Mouse (Mus musculus) limb, embryonic 10.5 days (tissue): Measurements from ENCODE around the gene Tpi1. TPM values are rescaled to one million over a fixed set of nuclear protein-coding genes. Genes with fewer than 3 reads are reported as not detected.
"Not testable (repeated sequence)": the region's sequence is repeated elsewhere in the genome, so short reads cannot be mapped to it uniquely, and the experiment has no call there.

ENCODE experiments used
- DNase-seq: peaks from one replicate; pipeline ENCODE4 v3.0.0-alpha.2; 2017; ENCODE audit warnings: low spot score
- H3K27ac ChIP-seq: fragments of 300-500 bp; sonication (generic); 2 replicates; pipeline ENCODE4 v1.5.1; 2016; ENCODE audit warnings: mild to moderate bottlenecking
- H3K27me3 ChIP-seq: fragments of 300-500 bp; sonication (generic); 2 replicates; pipeline ENCODE4 v1.6.1; 2016; ENCODE audit warnings: low read depth, mild to moderate bottlenecking; ENCODE audit not compliant: poor library complexity, severe bottlenecking
- H3K36me3 ChIP-seq: fragments of 300-500 bp; sonication (generic); 2 replicates; pipeline ENCODE4 v1.6.1; 2016; ENCODE audit warnings: mild to moderate bottlenecking, moderate library complexity
- H3K4me1 ChIP-seq: fragments of 300-500 bp; sonication (generic); 2 replicates; pipeline ENCODE4 v1.6.1; 2016
- H3K4me3 ChIP-seq: fragments of 300-500 bp; sonication (generic); 2 replicates; pipeline ENCODE4 v1.5.1; 2016; ENCODE audit warnings: mild to moderate bottlenecking, moderate library complexity
- H3K9me3 ChIP-seq: fragments of 300-500 bp; sonication (generic); replicated peaks from 2 replicates; pipeline ENCODE4 v1.6.1; 2016; ENCODE audit warnings: mild to moderate bottlenecking
- WGBS: fragments of 180-500 bp; shearing (Covaris S2); methylation state at CpG from one replicate; pipeline ENCODE4 v1.1.7; 2016; 5-methylcytosine and 5-hydroxymethylcytosine counted together
- polyA plus RNA-seq: library from polyadenylated mRNA; unstranded; fragments of >200 nt; fragmentation: Nextera tagmentation; extraction: Ambion mirVana; gene quantifications from 2 replicates; pipeline ENCODE4 v1.2.1, GENCODE M21; 2016

The Tpi1 gene
- polyA plus RNA-seq, 1 experiment from 2014 or later: 831 TPM

DNA sequence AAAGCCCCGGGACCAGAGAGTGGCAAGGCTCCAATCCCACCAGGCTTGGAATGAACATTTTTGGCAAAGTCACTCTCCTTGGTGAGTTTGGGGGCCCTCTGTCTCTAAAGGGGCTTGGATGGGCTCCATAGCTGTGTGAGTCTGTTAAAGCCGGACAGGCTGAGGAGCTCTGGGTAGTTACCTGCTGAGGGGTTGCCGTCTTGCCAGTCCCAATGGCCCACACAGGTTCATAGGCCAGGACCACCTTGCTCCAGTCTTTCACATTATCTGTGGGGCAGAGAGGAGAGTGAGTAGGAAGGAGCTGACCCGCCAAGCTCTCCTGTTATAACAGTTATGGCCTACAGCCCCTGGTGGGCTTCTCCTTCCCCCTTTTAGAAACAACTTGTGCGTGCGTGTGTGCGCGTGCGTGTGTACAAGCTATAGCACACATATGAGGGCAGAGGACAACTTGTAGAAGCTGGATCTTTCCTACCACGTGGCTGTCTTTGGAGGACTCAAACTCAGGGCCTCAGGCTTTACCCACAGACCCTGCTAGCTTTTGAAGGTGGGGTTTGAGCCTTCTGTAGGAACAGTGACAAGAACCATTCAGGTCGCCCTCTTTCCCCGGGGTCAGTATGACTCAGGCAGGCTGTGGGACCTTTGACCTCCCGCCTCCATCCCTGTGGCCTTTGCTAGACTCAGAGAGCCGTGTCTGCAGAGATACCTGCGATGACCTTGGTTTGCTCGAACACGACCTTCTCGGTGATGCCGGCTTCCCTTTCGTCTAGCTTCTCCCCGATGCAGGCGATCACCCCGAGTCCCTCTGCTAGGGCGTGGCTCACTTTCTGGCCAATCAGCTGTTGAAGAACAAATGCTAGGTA lies 2.2 kb downstream of the Tpi1 start:
- Histone ChIP-seq H3K27me3 (no peaks in the 10 kb centered on the region), H3K4me1 (peaks cover 56% of the 10 kb centered on the region), H3K27ac (peak overlapping the region; percentile 95; the same call in 1 of the 2 replicates), H3K36me3 (peaks cover 55% of the 10 kb centered on the region), H3K4me3 (peak overlapping the region; percentile 69), H3K9me3 (no peaks in the 10 kb centered on the region)
- 86% methylated on average over 24 of the region's 24 CpGs for WGBS
- no peak for DNase-seq

DNA sequence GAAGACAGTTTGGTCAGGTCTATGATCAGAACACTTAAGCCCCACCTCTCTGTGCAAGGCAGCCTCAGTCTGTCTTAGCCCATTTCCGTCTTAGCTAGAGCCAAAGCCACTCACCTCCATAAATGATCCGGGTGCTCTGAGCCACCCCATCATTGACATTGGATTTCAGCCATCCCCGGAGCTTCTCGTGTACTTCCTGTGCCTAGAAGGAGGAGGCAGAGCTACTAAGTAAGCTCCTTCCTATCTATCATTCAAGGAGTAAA lies 2.8 kb downstream of the Tpi1 start:
- Histone ChIP-seq H3K9me3 (no peaks in the 10 kb centered on the region), H3K4me3 (no peak overlapping the region), H3K4me1 (peaks cover 60% of the 10 kb centered on the region), H3K36me3 (peaks cover 49% of the 10 kb centered on the region), H3K27me3 (no peaks in the 10 kb centered on the region), H3K27ac (no peak overlapping the region)
- no peak for DNase-seq
- WGBS: 91% methylated on average over 4 of the region's 4 CpGs

DNA sequence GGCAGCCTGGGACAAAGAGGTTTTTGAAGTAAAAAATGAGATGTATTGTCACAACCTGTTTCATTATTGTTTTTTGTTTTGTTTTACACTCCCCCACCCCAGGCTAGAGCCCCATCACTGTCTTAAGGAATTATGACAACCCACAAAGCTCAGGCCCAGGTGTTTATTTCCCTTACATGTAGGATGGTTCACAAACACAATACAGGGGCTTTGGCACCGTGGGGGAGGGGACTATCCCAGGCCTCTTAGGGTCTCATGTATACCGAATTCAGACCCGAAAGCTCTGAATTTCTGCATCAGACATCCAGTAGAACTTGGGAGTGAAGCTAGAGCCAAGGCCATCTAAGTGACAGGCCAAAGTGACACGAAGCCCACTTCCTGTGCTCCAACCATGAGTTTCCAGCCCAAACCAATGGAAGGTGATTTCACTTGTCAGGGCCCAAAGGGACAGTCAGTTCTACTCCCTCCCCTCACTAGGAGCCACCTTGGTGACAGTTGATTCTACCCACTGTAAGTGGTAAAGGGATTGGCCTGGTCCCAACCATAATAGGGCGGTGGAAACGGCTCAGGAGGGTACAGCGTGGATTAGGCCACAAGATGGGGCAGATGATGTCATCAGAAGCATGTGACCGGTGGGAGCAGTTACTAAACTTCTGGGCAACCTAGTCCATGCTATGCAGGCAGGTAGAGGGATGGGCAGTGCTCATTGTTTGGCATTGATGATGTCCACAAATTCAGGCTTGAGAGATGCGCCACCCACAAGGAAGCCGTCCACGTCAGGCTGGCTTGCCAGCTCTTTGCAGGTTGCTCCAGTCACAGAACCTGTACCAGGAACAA lies 3.3 kb downstream of the Tpi1 start:
- DNase-seq, H3K27me3 ChIP-seq, H3K4me3 ChIP-seq, H3K9me3 ChIP-seq: not testable (repeated sequence)
- 0 out of 2 replicates have a peak overlapping the region, but pooled peaks have one; percentile 83 for H3K27ac ChIP-seq
- H3K36me3 ChIP-seq: peaks cover 44% of the 10 kb centered on the region
- peaks cover 66% of the 10 kb centered on the region for H3K4me1 ChIP-seq
- 87% methylated on average over 11 of the region's 11 CpGs for WGBS

DNA sequence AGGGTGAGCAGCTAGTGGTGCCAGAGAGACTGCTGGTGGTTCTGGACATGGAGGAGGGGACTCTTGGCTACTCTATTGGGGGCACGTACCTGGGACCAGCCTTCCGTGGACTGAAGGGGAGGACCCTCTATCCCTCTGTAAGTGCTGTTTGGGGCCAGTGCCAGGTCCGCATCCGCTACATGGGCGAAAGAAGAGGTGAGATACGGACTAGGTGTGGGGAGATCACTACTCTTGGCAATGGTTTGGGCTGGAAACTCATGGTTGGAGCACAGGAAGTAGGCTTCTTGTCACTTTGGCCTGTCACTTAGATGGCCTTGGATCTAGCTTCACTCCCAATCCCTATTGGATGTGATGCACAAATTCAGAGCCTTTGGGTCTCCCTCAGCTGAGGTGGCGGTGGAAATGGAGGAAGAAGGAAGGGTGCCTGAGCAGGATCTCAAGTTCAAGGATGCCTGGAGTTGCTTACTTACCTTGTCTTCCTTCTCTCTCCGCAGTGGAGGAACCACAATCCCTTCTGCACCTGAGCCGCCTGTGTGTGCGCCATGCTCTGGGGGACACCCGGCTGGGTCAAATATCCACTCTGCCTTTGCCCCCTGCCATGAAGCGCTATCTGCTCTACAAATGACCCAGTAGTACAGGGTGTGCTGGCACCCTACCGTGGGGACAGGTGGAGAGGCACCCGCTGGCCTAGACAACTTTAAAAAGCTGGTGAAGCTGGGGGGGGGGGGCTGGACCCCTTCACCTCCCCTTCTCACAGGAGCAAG lies 4.1 kb downstream of the Tpi1 start:
- H3K4me1 ChIP-seq: peaks cover 68% of the 10 kb centered on the region
- peak overlapping the region; percentile 83 for H3K27ac ChIP-seq
- H3K9me3 ChIP-seq: no peaks in the 10 kb centered on the region
- no peak for DNase-seq
- peak overlapping the region; percentile 63 for H3K4me3 ChIP-seq
- 52% methylated on average over 14 of the region's 14 CpGs for WGBS
- no peaks in the 10 kb centered on the region for H3K27me3 ChIP-seq
- peaks cover 35% of the 10 kb centered on the region for H3K36me3 ChIP-seq

DNA sequence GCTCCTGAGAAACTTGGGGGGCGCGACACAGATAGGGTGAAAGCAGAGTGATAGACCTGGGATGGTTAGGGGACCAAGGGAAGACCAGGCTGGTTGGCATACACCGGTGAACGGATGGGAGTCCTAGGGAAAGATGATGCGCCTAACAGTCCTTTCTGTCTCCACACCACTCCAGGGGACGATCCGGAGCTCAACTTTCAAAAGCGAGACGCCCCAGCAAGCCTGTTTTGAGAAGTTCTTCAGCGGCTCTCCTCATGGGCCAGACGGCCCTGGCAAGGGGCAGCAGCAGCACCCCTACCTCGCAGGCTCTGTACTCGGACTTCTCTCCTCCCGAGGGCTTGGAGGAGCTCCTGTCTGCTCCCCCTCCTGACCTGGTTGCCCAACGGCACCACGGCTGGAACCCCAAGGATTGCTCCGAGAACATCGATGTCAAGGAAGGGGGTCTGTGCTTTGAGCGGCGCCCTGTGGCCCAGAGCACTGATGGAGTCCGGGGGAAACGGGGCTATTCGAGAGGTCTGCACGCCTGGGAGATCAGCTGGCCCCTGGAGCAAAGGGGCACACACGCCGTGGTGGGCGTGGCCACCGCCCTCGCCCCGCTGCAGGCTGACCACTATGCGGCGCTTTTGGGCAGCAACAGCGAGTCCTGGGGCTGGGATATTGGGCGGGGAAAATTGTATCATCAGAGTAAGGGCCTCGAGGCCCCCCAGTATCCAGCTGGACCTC lies 4.9 kb downstream of the Tpi1 start:
- no peaks in the 10 kb centered on the region for H3K27me3 ChIP-seq
- peaks cover 61% of the 10 kb centered on the region for H3K4me1 ChIP-seq
- peak overlapping the region; percentile 83 for H3K27ac ChIP-seq
- DNase-seq: peak; percentile 88
- peak overlapping the region; percentile 63 for H3K4me3 ChIP-seq
- H3K36me3 ChIP-seq: peaks cover 31% of the 10 kb centered on the region
- no peaks in the 10 kb centered on the region for H3K9me3 ChIP-seq
- WGBS: under 1% methylated on average over 35 of the region's 35 CpGs

DNA sequence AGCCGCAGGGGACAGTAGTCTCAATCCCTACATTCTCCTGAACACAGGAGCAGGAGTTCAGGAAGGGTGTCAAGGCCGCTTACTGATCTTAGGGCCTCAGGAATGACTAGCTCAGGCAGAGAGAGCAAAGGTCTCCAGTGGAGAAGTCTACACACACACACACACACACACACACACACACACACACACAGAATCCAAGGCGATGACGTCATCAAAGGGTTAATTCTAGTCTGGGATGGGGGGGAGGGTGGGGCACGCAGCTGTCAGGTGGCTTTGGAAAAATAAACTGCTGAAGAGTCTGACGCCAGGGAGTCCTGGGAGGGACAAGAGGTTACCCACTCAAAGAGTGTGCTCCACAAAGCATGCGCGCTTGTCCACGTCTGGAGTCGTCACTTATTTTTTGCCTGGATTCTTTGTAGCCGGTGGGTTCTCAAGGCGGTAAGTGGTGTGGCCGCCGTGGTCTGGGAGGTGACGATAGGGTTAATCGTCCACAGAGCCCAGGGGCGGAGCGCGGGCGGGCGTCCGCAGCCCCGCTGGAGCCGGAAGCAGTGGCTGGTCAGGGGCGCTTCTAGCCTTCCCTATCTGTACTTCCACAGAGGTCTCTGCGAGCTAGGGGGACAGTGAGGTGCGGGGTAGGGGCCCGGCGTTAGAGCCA lies 5.6 kb downstream of the Tpi1 start, which contains the start of gene Spsb2:
Gene Spsb2, plus strand, starts transcription at position 304 of the 655 bp plus-strand sequence.
- Histone ChIP-seq H3K36me3 (peaks cover 31% of the 10 kb centered on the region), H3K27ac (peak within 1 kb of the TSS; percentile 83), H3K27me3 (no peaks in the 10 kb centered on the region), H3K9me3 (no peaks in the 10 kb centered on the region), H3K4me3 (peak within 1 kb of the TSS; percentile 63), H3K4me1 (peaks cover 59% of the 10 kb centered on the region)
- peak; percentile 85 for DNase-seq
- WGBS: 5% methylated on average over 29 of the region's 29 CpGs

DNA sequence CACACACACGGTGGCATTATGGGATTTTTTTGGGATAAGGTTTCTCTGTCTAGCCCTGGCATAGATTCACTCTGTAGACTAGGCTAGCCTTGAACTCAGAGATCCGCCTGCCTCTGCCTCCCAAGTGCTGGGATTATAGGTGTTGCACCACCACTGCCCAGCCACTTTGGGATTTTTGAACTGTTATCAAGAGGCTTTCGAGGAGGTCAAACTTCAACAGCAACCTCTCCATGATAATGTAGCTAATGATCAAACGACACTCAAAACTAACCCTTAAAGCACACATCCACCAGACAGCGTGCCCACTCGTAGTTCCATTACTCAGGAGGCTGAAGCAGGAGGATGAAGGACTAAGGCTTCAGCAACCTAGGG lies 6.1 kb downstream of the Tpi1 start:
- peaks cover 55% of the 10 kb centered on the region for H3K4me1 ChIP-seq

DNA sequence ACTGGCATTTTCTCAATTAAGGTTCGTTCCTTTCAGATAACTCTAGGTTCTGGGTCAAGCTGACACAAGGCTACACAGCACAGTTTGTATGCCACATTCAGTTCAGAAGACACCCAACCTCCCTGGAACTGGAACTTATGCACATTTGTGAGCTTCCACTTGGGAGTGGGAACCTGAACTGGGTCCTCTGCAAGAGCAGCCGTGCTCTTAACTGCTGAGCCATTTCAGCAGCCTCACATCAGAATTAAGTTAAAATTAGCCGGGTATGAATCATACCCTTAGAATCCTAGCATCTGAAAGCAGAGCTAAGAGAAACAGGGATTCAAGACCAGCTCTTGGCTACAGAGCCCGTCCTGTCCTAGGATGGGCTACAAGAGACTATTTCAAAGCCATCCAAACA lies 6.7 kb downstream of the Tpi1 start:
- H3K27ac ChIP-seq: peak overlapping the region; percentile 83; the same call in 1 of the 2 replicates

More for the DNA sequence above, 6.1 kb downstream of the Tpi1 start:
- Histone ChIP-seq H3K36me3 (peaks cover 31% of the 10 kb centered on the region), H3K27me3 (no peaks in the 10 kb centered on the region), H3K9me3 (no peaks in the 10 kb centered on the region), H3K27ac (peak overlapping the region; percentile 83), H3K4me3 (peak overlapping the region; percentile 63)
- WGBS: 86% methylated on average over 6 of the region's 6 CpGs
- no peak for DNase-seq

DNA sequence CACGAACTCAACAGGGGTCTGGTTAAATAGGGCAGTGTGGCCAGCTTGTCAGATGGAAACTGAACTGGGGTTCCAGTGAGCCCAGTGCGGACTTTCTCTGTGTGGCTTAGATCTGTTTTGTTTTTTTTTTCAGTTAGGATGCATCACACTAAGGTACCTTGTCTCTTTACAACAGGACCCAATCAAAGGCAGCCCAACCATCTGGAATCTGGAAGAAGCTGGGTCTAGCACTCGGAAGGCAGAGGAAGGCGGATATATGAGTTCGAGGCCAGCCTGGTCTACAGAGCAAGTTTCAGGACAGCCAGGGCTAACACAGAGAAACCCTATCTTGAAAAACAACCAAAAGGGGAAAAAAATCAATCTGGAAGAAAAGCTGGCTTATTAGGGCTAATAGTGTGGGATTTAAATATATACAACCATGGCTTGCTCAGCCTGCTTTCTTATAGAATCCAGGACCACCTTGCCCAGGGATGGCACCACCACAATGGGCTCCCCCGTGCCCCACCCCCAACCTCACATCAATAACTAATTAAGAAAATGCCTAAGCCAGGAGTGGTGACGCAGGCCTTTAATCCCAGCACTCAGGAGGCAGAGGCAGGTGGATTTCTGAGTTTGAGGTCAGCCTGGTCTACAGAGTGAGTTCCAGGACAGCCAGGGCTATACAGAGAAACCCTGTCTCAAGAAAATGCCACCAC lies 7.5 kb downstream of the Tpi1 start:
- WGBS: 78% methylated on average over 7 of the region's 7 CpGs
- H3K9me3 ChIP-seq: no peaks in the 10 kb centered on the region
- peaks cover 41% of the 10 kb centered on the region for H3K4me1 ChIP-seq
- H3K36me3 ChIP-seq: peaks cover 18% of the 10 kb centered on the region
- H3K27ac ChIP-seq: peak overlapping the region; percentile 88
- H3K4me3 ChIP-seq: peak overlapping the region; percentile 59
- no peaks in the 10 kb centered on the region for H3K27me3 ChIP-seq
- no peak for DNase-seq

More for the DNA sequence above, 6.7 kb downstream of the Tpi1 start:
- no peaks in the 10 kb centered on the region for H3K9me3 ChIP-seq
- no peak overlapping the region for H3K4me3 ChIP-seq
- no peaks in the 10 kb centered on the region for H3K27me3 ChIP-seq
- no peak for DNase-seq
- WGBS: 90% methylated on average over 4 of the region's 4 CpGs
- H3K36me3 ChIP-seq: peaks cover 26% of the 10 kb centered on the region
- H3K4me1 ChIP-seq: peaks cover 49% of the 10 kb centered on the region

DNA sequence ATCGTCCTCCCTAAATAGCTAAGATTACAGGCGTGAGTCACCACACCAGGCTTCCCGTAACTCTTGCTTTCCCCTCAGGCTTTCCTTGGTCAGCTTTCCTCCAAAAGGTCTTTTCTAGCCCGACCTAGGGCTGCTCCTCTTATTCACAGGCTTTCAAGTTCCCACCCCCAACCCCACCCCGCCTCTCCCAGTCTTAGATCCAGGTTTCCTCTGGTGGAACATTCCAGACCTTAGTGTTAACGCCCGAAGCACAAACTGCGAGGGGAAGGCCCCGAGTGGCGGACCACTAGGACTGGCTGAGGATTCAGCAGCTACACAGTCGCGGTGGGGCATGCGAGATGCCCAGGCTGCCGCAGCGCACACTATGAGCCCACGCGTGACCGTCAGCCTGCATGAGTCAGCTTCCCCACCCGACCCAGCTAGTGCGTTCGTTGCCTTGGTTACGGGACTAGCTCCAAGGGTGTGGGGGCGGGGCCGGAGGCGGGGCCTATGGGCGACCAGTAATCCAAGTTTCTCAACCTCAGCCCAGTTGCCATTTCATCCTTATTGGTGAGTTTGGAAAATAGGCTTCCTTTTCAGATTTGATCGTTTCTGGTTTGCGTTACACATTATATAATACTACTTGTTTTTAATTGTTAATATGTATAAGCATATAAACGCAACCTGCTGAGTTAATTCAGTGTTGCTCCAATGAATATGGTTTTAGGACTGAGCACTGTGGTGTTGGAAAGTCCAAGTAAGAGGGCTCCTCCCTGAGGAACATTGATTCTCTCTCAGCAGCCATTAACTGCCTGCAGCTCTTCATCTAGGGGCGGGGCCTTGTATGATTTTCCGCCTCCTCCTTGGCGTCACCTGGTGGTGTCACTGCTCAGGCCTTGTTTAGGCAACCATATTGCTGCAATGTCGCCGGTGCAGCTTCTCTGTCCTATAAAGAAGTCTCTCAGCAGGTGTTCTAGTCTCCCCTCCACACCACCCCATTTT lies 8.5 kb downstream of the Tpi1 start:
- Histone ChIP-seq H3K27me3 (no peaks in the 10 kb centered on the region), H3K36me3 (peaks cover 9% of the 10 kb centered on the region), H3K4me1 (peaks cover 41% of the 10 kb centered on the region), H3K9me3 (no peaks in the 10 kb centered on the region), H3K27ac (peak overlapping the region; percentile 88), H3K4me3 (peak overlapping the region; percentile 59)
- WGBS: 3% methylated on average over 34 of the region's 34 CpGs
- peak; percentile 94 for DNase-seq
